ENCODE assay signal across 8 mouse cellular contexts in genomic region chr17:12741218-12741968, GRCm38 (mm10). TPM values are rescaled to one million over a fixed set of nuclear protein-coding genes. Genes with fewer than 3 reads are reported as not detected.
DNase-seq lines count a peak whose midpoint lies in the region; ATAC-seq lines count a peak whose summit lies in the region.

No protein-coding gene starts in this region.

- H3K9me3 ChIP-seq in intestine, embryonic 14.5 days (ENCODE audit: control insufficient read depth, low read length): peaks cover 38% of the 10 kb centered on the region
- peaks cover 9% of the 10 kb centered on the region for H3K9me3 ChIP-seq in midbrain, embryonic 15.5 days

- 49% methylated on average over 39 of the region's 45 CpGs for WGBS in intestine, embryonic 14.5 days
- 50% methylated on average over 41 of the region's 45 CpGs for WGBS in midbrain, embryonic 15.5 days

- peak overlapping the region; percentile 86 for H3K27ac ChIP-seq in intestine, embryonic 14.5 days (ENCODE audit: low read depth)
- no peak overlapping the region for H3K27ac ChIP-seq in midbrain, embryonic 15.5 days

- H3K4me1 ChIP-seq in intestine, embryonic 14.5 days (replicated peaks; ENCODE audit: control insufficient read depth, insufficient read depth, low read length): peaks cover 29% of the 10 kb centered on the region
- H3K4me1 ChIP-seq in midbrain, embryonic 15.5 days: peaks cover 9% of the 10 kb centered on the region

- peak; percentile 81 for ATAC-seq in intestine, embryonic 14.5 days (replicated peaks; ENCODE audit: low FRiP score, low TSS enrichment, low read depth)
- ATAC-seq in midbrain, embryonic 15.5 days (replicated peaks): peak; percentile 73

- peak overlapping the region; percentile 55 for H3K4me3 ChIP-seq in intestine, embryonic 14.5 days (ENCODE audit: low read depth, low read length)
- H3K4me3 ChIP-seq in midbrain, embryonic 15.5 days: peak overlapping the region; percentile 41

- intact Hi-C loops in gastrocnemius, postnatal 36 days (cut with DNase I): no loop called here

- peak overlapping the region; percentile 47 for H3K4me2 ChIP-seq in intestine, embryonic 14.5 days (ENCODE audit: low read length)
- H3K4me2 ChIP-seq in midbrain, embryonic 15.5 days: peak overlapping the region; percentile 57

- peak overlapping the region; percentile 71 for H3K9ac ChIP-seq in intestine, embryonic 14.5 days (ENCODE audit: low read length)
- H3K9ac ChIP-seq in midbrain, embryonic 15.5 days: peak overlapping the region; percentile 29; the same call in 1 of the 2 replicates

- H3K36me3 ChIP-seq in intestine, embryonic 14.5 days (ENCODE audit: control insufficient read depth, insufficient read depth, low read length): peaks cover 69% of the 10 kb centered on the region
- H3K36me3 ChIP-seq in midbrain, embryonic 15.5 days (replicated peaks): peaks cover 21% of the 10 kb centered on the region

- H3K27me3 ChIP-seq in intestine, embryonic 14.5 days (replicated peaks; ENCODE audit: control insufficient read depth, insufficient read depth, low read length): no peaks in the 10 kb centered on the region
- no peaks in the 10 kb centered on the region for H3K27me3 ChIP-seq in midbrain, embryonic 15.5 days (replicated peaks)

- peak; percentile 44 for DNase-seq in layer of hippocampus, adult 11-12 months (ENCODE audit: low spot score)
- DNase-seq in layer of hippocampus, adult 9-11 months: no peak
- DNase-seq in cerebellum, postnatal 25 days: peak; percentile 73 to 76
- peak; percentile 55 to 63 for DNase-seq in gastrocnemius, postnatal 36 days
- peak; percentile 87 for DNase-seq in intestine, embryonic 14.5 days (ENCODE audit: low spot score)
- peak; percentile 66 for DNase-seq in liver
- DNase-seq in spleen, postnatal 36 days (ENCODE audit: low spot score in 2 of 2): peak; percentile 42 to 52

RNA-seq across cellular contexts. Expression of gene Igf2r, which starts 28.1 kb away (rescaled TPM):
- total RNA-seq in gastrocnemius, postnatal 36 days (2021): 10 to 100 TPM; 41.0 to 42.8 TPM
- polyA plus RNA-seq in intestine, embryonic 14.5 days (2014; fragmentation: Nextera tagmentation; extraction: Ambion mirVana): 52.3 and 52.8 TPM in 2 replicates
- 10.8 and 11.2 TPM in 2 replicates for polyA plus RNA-seq in midbrain, embryonic 15.5 days (2015; fragmentation: Nextera tagmentation; extraction: Ambion mirVana)
